Mouse (Mus musculus): ENCODE measurements at regions not wholly inside any gene's neighbourhood (a gene's known extent, or its start where the extent isn't known, plus 50 kb on each side); places are given as distances from the start of the nearest gene placed in this dataset.
"Not testable (repeated sequence)": the region's sequence is repeated elsewhere in the genome, so short reads cannot be mapped to it uniquely, and the experiment has no call there.

DNA sequence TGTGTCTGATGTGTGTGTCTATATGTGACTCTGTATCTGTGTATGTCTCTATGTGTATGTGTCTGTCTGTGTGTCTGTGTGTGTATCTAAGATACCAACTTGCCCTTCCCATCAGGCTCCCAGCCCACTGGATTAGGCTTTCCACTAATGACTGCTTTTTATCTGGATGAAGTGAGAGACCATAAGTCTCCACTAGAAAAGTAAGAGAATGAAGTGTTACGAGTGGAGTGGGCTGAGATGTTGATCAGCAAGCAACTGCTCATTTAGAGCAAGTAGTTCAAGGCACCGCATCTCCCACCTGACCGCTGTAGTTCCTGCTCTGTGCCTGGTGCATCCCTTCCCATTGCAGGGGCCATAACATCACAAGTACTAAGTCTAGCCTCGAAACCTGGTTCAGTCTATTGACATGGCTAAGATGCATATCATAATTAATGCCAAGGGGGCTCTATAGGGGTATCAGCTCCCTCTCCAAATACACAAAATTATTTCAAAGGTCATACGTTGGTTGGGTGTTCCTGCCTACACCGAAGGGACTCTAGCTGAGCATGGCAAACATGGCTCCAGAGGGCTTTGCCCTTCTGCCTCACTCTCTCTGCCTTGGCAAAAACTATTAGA is 173.5 kb downstream of the Ifng start:
- Histone ChIP-seq H3K4me1 (ENCODE audit: control insufficient read depth, insufficient read depth, low read length) (no peaks in the 10 kb centered on the region), H3K27me3 (ENCODE audit: control insufficient read depth, insufficient read depth, low read length) (no peaks in the 10 kb centered on the region), H3K9me3 (replicated peaks; ENCODE audit: control insufficient read depth, low read length) (no peaks in the 10 kb centered on the region), H3K4me2 (ENCODE audit: low read depth, low read length) (no peak overlapping the region), H3K36me3 (replicated peaks; ENCODE audit: control insufficient read depth, insufficient read depth, low read depth, low read length) (no peaks in the 10 kb centered on the region), H3K4me3 (ENCODE audit: low read depth, low read length) (no peak overlapping the region), H3K27ac (replicated peaks; ENCODE audit: low read depth, low read length) (no peak overlapping the region), H3K9ac (replicated peaks; ENCODE audit: low read length) (no peak overlapping the region)
- ATAC-seq (replicated peaks; ENCODE audit: insufficient number of reproducible peaks, low FRiP score, low TSS enrichment, low read depth) = no peak
- no peak for DNase-seq (ENCODE audit: low spot score)
- 86% methylated on average over 6 of the region's 6 CpGs for WGBS

DNA sequence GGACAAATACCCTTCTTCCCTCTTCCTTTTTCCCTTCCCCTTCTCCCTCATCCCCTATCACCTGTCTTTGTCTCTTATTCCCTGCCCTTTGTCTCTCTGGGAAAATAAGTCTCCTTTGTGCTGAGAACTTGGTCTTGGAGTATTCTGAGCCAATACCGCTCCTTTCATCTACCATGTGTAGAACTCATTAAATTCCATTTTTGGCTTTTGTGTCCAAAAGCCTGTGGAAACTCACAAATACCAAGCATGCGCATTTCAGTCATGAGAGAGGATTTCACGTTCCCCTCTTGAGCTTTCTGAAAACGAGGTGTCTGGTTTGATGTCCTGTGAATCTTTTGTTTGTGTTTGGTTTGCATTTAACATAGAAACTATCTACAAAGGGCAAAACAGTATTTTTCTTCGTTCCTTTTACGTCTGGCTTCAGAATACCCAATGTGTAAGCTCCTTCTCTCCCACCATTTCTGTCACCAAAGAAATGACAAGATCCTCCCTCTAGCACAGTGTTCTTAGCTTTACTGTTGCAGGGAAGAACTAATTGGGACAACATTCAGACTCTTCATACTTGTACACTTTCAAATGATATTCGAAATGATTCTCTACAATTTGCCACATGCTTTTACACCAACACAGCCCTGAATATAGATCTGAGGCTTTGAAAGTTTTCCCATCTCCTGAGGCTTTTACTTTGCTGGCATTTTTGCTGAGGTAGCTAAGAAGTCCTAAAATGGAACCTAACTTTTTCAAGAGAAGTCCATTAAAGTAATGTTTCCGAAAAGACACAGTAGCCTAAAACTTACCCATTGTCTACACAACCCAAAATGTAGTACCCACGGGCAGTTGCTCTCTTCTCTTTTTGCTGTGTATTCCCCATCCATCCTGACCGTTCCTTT is 174.5 kb downstream of the Ifng start:
- no peaks in the 10 kb centered on the region for H3K9me3 ChIP-seq (replicated peaks; ENCODE audit: control insufficient read depth, low read length)
- no peaks in the 10 kb centered on the region for H3K36me3 ChIP-seq (replicated peaks; ENCODE audit: control insufficient read depth, insufficient read depth, low read depth, low read length)
- H3K27me3 ChIP-seq (ENCODE audit: control insufficient read depth, insufficient read depth, low read length) = no peaks in the 10 kb centered on the region
- ATAC-seq (replicated peaks; ENCODE audit: insufficient number of reproducible peaks, low FRiP score, low TSS enrichment, low read depth) (no peak), DNase-seq (ENCODE audit: low spot score) (no peak)
- H3K4me3 ChIP-seq (ENCODE audit: low read depth, low read length) = no peak overlapping the region
- WGBS = 85% methylated on average over 10 of the region's 10 CpGs
- H3K4me2 ChIP-seq (ENCODE audit: low read depth, low read length) = no peak overlapping the region
- H3K4me1 ChIP-seq (ENCODE audit: control insufficient read depth, insufficient read depth, low read length) = no peaks in the 10 kb centered on the region
- no peak overlapping the region for H3K9ac ChIP-seq (replicated peaks; ENCODE audit: low read length)
- no peak overlapping the region for H3K27ac ChIP-seq (replicated peaks; ENCODE audit: low read depth, low read length)

DNA sequence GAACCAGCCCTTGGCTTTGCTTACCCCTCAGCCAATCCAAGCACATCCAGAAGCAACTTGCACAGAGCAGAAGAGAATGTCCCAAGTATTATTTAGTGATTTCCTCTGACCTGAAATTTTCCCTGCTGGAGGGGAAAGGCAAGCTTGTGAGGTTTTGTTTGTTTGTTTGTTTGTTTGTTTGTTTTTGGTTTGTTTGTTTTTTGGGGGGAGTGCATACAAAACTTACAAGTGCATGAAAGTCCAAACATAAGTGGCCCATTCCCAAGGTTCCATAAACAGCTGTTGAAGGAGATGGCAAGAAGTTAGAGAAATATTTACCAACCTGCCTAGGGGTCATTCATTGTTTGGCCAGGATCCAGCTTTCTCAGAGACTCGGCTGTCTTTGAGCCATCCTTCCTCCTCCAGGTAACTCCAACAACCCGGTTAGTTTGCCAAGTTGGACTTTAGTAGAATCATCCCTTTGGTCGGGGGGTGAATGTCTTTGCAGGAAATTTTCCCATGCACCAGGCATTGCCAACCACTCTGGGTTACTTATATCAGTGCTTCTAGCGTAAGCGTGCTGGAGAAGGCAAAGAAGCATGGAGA is 175.3 kb downstream of the Ifng start:
- no peaks in the 10 kb centered on the region for H3K4me1 ChIP-seq (ENCODE audit: control insufficient read depth, insufficient read depth, low read length)
- no peaks in the 10 kb centered on the region for H3K27me3 ChIP-seq (ENCODE audit: control insufficient read depth, insufficient read depth, low read length)
- no peaks in the 10 kb centered on the region for H3K9me3 ChIP-seq (replicated peaks; ENCODE audit: control insufficient read depth, low read length)
- H3K4me3 ChIP-seq (ENCODE audit: low read depth, low read length) = no peak overlapping the region
- DNase-seq (ENCODE audit: low spot score) (no peak), ATAC-seq (replicated peaks; ENCODE audit: insufficient number of reproducible peaks, low FRiP score, low TSS enrichment, low read depth) (no peak)
- H3K27ac ChIP-seq (replicated peaks; ENCODE audit: low read depth, low read length) = no peak overlapping the region
- no peaks in the 10 kb centered on the region for H3K36me3 ChIP-seq (replicated peaks; ENCODE audit: control insufficient read depth, insufficient read depth, low read depth, low read length)
- 96% methylated on average over 5 of the region's 5 CpGs for WGBS
- no peak overlapping the region for H3K9ac ChIP-seq (replicated peaks; ENCODE audit: low read length)
- no peak overlapping the region for H3K4me2 ChIP-seq (ENCODE audit: low read depth, low read length)

DNA sequence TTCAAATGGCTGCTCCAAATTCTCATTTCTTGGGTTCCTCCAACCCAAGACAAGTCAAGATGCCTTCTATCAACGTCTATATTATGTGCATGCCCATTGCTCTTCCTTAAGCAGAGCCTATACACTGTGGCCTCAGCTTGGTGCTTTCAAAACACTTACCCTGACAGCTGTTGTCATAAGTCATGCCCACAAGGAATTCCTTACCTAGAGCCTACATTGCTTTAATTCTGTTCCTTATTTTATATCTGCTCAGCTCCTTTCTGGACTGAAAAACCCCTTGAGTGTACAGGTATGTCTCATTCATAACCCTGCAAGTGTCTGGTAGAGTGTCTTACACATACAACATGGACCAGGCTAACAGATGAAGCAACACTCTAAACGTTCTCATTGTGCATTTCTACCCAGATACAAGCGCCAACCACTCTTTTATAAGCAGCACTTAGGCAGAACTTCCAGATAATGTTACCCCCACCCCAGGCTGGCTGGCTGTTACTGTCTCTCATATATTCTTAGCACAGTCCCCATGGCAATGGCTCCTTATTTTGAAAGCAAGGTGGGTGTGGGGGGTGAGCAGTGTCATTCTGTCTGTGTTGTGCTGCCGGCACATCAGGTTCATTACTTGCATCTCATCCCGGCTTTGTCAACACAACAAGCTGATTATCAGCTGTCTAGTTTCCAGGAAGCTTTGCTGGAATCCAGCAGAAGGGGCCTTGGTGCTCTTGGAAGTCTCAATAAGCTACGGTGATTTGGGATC is 176.6 kb downstream of the Ifng start:
- Histone ChIP-seq H3K27me3 (ENCODE audit: control insufficient read depth, insufficient read depth, low read length) (no peaks in the 10 kb centered on the region), H3K27ac (replicated peaks; ENCODE audit: low read depth, low read length) (no peak overlapping the region), H3K4me1 (ENCODE audit: control insufficient read depth, insufficient read depth, low read length) (no peaks in the 10 kb centered on the region), H3K36me3 (replicated peaks; ENCODE audit: control insufficient read depth, insufficient read depth, low read depth, low read length) (no peaks in the 10 kb centered on the region), H3K9me3 (replicated peaks; ENCODE audit: control insufficient read depth, low read length) (no peaks in the 10 kb centered on the region), H3K4me2 (ENCODE audit: low read depth, low read length) (no peak overlapping the region), H3K9ac (replicated peaks; ENCODE audit: low read length) (no peak overlapping the region), H3K4me3 (ENCODE audit: low read depth, low read length) (no peak overlapping the region)
- 81% methylated on average over 6 of the region's 6 CpGs for WGBS
- ATAC-seq (replicated peaks; ENCODE audit: insufficient number of reproducible peaks, low FRiP score, low TSS enrichment, low read depth) = no peak
- DNase-seq (ENCODE audit: low spot score) = no peak

DNA sequence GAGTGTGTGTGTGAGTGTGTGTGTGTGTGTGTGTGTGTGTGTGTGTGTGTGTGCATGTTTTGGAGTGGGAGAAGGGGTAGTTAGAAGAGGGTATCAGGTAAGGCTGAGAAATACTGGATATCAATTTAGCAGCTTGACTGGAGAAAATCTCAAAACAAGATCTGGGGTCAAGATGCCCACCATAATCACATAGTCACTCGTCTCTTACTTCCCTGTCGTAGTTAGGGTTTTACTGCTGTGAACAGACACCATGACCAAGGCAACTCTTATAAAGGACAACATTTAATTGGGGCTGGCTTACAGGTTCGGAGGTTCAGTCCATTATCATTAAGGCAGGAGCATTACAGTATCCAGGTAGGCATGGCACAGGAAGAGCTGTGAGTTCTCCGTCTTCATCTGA is 177.4 kb downstream of the Ifng start:
- H3K27ac ChIP-seq (replicated peaks; ENCODE audit: low read depth, low read length); H3K36me3 ChIP-seq (replicated peaks; ENCODE audit: control insufficient read depth, insufficient read depth, low read depth, low read length); ATAC-seq (replicated peaks; ENCODE audit: insufficient number of reproducible peaks, low FRiP score, low TSS enrichment, low read depth); H3K27me3 ChIP-seq (ENCODE audit: control insufficient read depth, insufficient read depth, low read length); H3K9me3 ChIP-seq (replicated peaks; ENCODE audit: control insufficient read depth, low read length); H3K4me3 ChIP-seq (ENCODE audit: low read depth, low read length); H3K4me2 ChIP-seq (ENCODE audit: low read depth, low read length); H3K9ac ChIP-seq (replicated peaks; ENCODE audit: low read length); DNase-seq (ENCODE audit: low spot score); H3K4me1 ChIP-seq (ENCODE audit: control insufficient read depth, insufficient read depth, low read length): not testable (repeated sequence)
- WGBS = 95% methylated on average over 4 of the region's 4 CpGs

DNA sequence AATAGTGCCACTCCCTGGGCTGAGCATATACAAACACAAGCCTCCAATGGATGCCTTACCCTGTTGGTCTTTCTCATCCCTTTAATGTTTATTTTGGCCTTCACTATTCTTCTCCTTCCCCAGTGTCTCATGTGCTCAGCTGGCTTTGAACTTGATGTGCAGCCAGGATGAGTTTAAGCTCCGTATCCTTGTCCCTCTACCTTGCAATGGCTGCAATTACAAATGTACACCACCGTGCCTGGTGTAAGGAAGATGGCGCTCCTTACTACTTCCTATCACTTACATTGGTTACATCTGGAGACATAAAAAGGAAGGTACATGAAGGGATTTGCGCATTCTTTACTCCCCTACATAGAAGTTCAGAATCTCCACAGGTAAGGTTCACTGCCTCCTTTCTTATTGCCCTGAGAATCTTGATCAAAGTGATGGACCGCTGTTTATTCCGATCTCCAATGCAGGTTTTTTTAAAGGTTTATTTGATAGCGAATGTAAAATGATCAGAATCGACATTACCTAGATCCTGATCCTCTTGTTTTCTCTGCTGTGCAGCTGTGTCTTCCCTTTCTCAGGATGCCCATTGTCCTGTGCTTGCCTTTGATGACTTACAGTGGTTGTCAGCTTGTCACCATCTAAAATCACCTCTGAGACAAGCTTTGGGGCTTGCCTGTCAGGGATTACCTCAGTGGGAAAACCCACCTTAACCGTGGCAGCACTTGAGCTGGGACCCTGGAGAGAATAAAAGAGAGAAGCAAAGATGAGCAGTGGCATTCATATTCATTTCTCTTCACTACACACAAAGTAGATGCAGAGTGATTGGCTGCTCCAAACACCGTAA is 178.1 kb downstream of the Ifng start:
- H3K4me3 ChIP-seq (ENCODE audit: low read depth, low read length) = no peak overlapping the region
- H3K4me2 ChIP-seq (ENCODE audit: low read depth, low read length) = no peak overlapping the region
- 83% methylated on average over 10 of the region's 10 CpGs for WGBS
- DNase-seq (ENCODE audit: low spot score) = no peak
- ATAC-seq (replicated peaks; ENCODE audit: insufficient number of reproducible peaks, low FRiP score, low TSS enrichment, low read depth) = no peak
- no peak overlapping the region for H3K9ac ChIP-seq (replicated peaks; ENCODE audit: low read length)
- no peak overlapping the region for H3K27ac ChIP-seq (replicated peaks; ENCODE audit: low read depth, low read length)
- H3K36me3 ChIP-seq (replicated peaks; ENCODE audit: control insufficient read depth, insufficient read depth, low read depth, low read length) = no peaks in the 10 kb centered on the region
- no peaks in the 10 kb centered on the region for H3K4me1 ChIP-seq (ENCODE audit: control insufficient read depth, insufficient read depth, low read length)
- no peaks in the 10 kb centered on the region for H3K9me3 ChIP-seq (replicated peaks; ENCODE audit: control insufficient read depth, low read length)
- H3K27me3 ChIP-seq (ENCODE audit: control insufficient read depth, insufficient read depth, low read length) = no peaks in the 10 kb centered on the region

DNA sequence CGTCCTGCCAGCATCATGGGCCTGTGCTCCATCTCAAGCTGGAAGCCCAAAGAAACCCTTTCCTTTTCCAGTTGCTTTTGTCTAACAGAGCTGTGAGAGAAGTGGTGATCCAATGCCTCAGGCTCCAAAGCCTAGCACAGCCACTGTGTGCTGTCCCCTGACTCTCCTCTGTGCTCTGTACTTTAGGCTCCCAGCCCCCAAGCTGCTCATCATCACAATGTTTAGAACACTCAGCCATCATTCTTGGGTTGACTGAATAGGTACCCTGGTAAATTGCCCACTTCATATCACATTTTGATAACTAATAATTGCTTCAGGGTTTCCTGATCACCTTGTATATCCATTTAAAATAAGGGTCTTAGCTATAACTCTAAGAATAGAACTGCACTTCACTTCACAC is 178.8 kb downstream of the Ifng start:
- ATAC-seq (replicated peaks; ENCODE audit: insufficient number of reproducible peaks, low FRiP score, low TSS enrichment, low read depth) = no peak
- H3K27me3 ChIP-seq (ENCODE audit: control insufficient read depth, insufficient read depth, low read length) = no peaks in the 10 kb centered on the region
- no peaks in the 10 kb centered on the region for H3K4me1 ChIP-seq (ENCODE audit: control insufficient read depth, insufficient read depth, low read length)
- H3K4me3 ChIP-seq (ENCODE audit: low read depth, low read length) = no peak overlapping the region
- no peaks in the 10 kb centered on the region for H3K36me3 ChIP-seq (replicated peaks; ENCODE audit: control insufficient read depth, insufficient read depth, low read depth, low read length)
- DNase-seq (ENCODE audit: low spot score) = no peak
- WGBS = 59% methylated on average over 1 of the region's 1 CpGs
- H3K27ac ChIP-seq (replicated peaks; ENCODE audit: low read depth, low read length) = no peak overlapping the region
- no peak overlapping the region for H3K4me2 ChIP-seq (ENCODE audit: low read depth, low read length)
- no peak overlapping the region for H3K9ac ChIP-seq (replicated peaks; ENCODE audit: low read length)
- no peaks in the 10 kb centered on the region for H3K9me3 ChIP-seq (replicated peaks; ENCODE audit: control insufficient read depth, low read length)

Data from embryonic facial prominence, embryonic 11.5 days (tissue).